Mouse (Mus musculus) heart, embryonic 15.5 days (tissue): ENCODE measurements at regions not wholly inside any gene's neighbourhood (a gene's known extent, or its start where the extent isn't known, plus 50 kb on each side); places are given as distances from the start of the nearest gene placed in this dataset.

ENCODE experiments used
- ATAC-seq: fragments of 200-750 bp; cut with Nextera tagmentation; replicated peaks from 2 replicates; pipeline ENCODE4 v1.8.0; 2017; ENCODE audit warnings: low read depth, moderate TSS enrichment; ENCODE audit not compliant: insufficient number of reproducible peaks, insufficient read depth, low FRiP score
- H3K27ac ChIP-seq: fragments of 300-500 bp; sonication (generic); 2 replicates; pipeline ENCODE4 v1.5.1; 2015; ENCODE audit warnings: mild to moderate bottlenecking, inconsistent platforms
- H3K27me3 ChIP-seq: fragments of 300-500 bp; sonication (generic); 2 replicates; pipeline ENCODE4 v1.6.1; 2015; ENCODE audit warnings: inconsistent platforms
- H3K36me3 ChIP-seq: fragments of 300-500 bp; sonication (generic); 2 replicates; pipeline ENCODE4 v1.6.1; 2015; ENCODE audit warnings: mild to moderate bottlenecking, inconsistent platforms
- H3K4me1 ChIP-seq: fragments of 300-500 bp; sonication (generic); replicated peaks from 2 replicates; pipeline ENCODE4 v1.6.1; 2015; ENCODE audit warnings: inconsistent platforms
- H3K4me2 ChIP-seq: fragments of 300-500 bp; sonication (generic); 2 replicates; pipeline ENCODE4 v1.6.1; 2015; ENCODE audit warnings: inconsistent platforms, mild to moderate bottlenecking, moderate library complexity
- H3K4me3 ChIP-seq: fragments of 300-500 bp; sonication (generic); 2 replicates; pipeline ENCODE4 v1.5.1; 2015; ENCODE audit warnings: mild to moderate bottlenecking, inconsistent platforms
- H3K9ac ChIP-seq: fragments of 300-500 bp; sonication (generic); 2 replicates; pipeline ENCODE4 v1.6.1; 2015; ENCODE audit warnings: mild to moderate bottlenecking, inconsistent platforms
- H3K9me3 ChIP-seq: fragments of 300-500 bp; sonication (generic); replicated peaks from 2 replicates; pipeline ENCODE4 v1.6.1; 2016; ENCODE audit warnings: inconsistent platforms
- WGBS: fragments of 180-500 bp; shearing (Covaris S2); methylation state at CpG from one replicate; pipeline ENCODE4 v1.1.7; 2015; ENCODE audit warnings: mixed read lengths; 5-methylcytosine and 5-hydroxymethylcytosine counted together

DNA sequence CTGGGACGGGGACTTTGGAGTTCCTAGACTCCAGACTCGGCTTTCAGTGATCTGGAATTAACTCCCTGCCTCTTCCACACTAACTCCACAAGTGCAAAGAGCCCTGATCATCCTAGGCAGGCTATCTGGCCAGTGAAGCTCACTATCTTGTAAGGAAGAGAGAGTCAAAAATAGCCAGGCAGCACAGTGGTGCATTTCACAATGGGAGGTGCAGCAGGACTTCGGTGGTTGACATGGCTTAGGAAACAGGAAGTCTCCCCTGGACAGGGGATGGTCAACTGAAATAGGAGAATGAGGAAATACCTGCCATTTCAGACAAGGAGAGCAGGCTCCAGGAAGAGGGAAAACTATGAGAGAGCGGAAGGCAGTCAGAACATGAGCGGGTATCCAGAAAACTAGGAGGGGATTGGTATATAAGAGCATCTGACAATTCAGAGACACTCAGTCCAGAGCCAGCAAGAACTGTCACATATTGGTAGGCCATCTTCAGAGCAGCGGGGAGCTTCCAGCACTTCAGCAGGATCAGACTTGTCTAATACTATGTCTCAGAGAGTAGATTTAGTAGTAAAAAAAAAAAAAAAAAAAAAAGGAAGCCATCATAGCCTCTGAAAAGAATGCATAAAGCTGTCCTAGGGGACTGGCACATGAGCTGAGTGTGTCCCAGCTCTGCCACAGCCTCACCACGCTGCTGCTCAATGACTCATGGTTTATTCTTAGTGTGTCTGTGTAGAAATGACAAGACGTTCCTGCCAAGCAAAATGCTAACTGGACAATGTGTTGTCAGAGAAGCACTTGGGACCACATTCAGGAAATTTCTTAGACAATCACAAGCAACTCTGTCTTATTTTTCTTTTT, 184.5 kb upstream of the Cpeb2 start:
- Histone ChIP-seq H3K4me2 (no peak overlapping the region), H3K4me3 (no peak overlapping the region), H3K27ac (peak overlapping the region; percentile 75), H3K9ac (no peak overlapping the region), H3K36me3 (no peaks in the 10 kb centered on the region), H3K9me3 (no peaks in the 10 kb centered on the region), H3K4me1 (peaks cover 18% of the 10 kb centered on the region), H3K27me3 (no peaks in the 10 kb centered on the region)
- 37% methylated on average over 8 of the region's 8 CpGs for WGBS
- peak; percentile 85; the same call in 1 of the 2 replicates for ATAC-seq

- ATAC-seq, result no peak
- Histone ChIP-seq H3K4me3 (no peak overlapping the region), H3K36me3 (no peaks in the 10 kb centered on the region), H3K27me3 (no peaks in the 10 kb centered on the region), H3K27ac (peak overlapping the region; percentile 75), H3K4me2 (no peak overlapping the region), H3K9ac (no peak overlapping the region), H3K9me3 (no peaks in the 10 kb centered on the region), H3K4me1 (peaks cover 18% of the 10 kb centered on the region)
- 92% methylated on average over 4 of the region's 4 CpGs for WGBS
These were observed 183.3 kb upstream of the Cpeb2 start for GRCm38 (mm10) chr5:43049381-43050301.

DNA sequence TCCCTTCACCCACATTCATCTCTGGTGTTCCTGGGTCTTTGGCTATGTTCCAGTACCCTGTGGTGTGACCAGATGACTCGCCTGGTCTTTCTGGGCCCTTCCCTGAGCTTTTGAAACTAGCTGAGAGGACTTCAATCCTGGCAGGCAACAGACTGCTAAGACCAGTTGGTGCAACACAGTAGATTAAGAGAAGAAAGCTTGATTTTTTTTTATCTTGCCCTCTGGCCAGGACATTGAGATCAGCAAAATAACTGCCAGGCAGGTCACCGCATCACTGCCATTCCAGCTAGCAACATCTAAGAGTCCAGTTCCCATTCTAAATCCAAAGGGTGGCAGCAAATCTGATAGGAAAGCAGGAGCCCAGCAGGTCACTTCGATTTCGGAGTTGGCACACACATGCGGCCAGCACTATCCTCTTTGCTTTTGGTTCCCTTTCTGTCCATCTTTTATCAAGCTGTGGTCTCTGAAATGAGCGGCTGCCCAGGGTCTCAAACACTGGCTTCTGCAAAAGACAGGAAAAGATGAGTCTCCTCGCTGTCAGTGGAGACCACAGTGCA, 181.9 kb upstream of the Cpeb2 start:
- no peak overlapping the region for H3K4me3 ChIP-seq
- H3K4me1 ChIP-seq, result peaks cover 18% of the 10 kb centered on the region
- H3K36me3 ChIP-seq, result no peaks in the 10 kb centered on the region
- ATAC-seq, result no peak
- WGBS, result 78% methylated on average over 7 of the region's 7 CpGs
- H3K4me2 ChIP-seq, result no peak overlapping the region
- H3K9ac ChIP-seq, result no peak overlapping the region
- no peaks in the 10 kb centered on the region for H3K27me3 ChIP-seq
- no peak overlapping the region for H3K27ac ChIP-seq
- no peaks in the 10 kb centered on the region for H3K9me3 ChIP-seq

- no peak for ATAC-seq
- Histone ChIP-seq H3K9ac (no peak overlapping the region), H3K27me3 (no peaks in the 10 kb centered on the region), H3K27ac (no peak overlapping the region), H3K9me3 (no peaks in the 10 kb centered on the region), H3K4me3 (no peak overlapping the region), H3K4me1 (peaks cover 16% of the 10 kb centered on the region), H3K36me3 (no peaks in the 10 kb centered on the region), H3K4me2 (no peak overlapping the region)
- 39% methylated on average over 1 of the region's 1 CpGs for WGBS
These were observed 180.3 kb upstream of the Cpeb2 start for GRCm38 (mm10) chr5:43052668-43053067.

DNA sequence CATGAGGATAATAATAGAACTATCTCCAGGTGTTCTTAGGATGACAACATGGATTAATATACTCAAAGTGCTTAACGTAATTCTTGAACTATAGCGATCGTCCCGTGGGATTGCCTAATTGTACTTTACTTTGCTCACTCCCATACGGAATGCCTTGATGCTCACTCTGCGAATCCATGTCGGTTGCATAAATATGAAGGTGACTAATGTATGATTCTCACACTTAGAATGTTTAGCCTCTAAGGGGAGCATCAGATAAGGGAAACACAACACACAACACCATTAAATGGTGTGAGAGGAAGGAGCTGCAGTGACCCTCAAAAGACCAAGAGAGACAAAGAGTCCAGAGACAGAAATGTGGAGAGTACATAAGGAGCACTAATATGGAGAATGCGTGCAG, 178.4 kb upstream of the Cpeb2 start:
- no peak overlapping the region for H3K27ac ChIP-seq
- H3K4me2 ChIP-seq, result no peak overlapping the region
- H3K36me3 ChIP-seq, result no peaks in the 10 kb centered on the region
- no peaks in the 10 kb centered on the region for H3K27me3 ChIP-seq
- 0 out of 2 replicates have a peak, but pooled peaks cover 4% of the 10 kb centered on the region for H3K4me1 ChIP-seq
- ATAC-seq, result no peak
- H3K9ac ChIP-seq, result no peak overlapping the region
- H3K4me3 ChIP-seq, result no peak overlapping the region
- 93% methylated on average over 8 of the region's 8 CpGs for WGBS
- H3K9me3 ChIP-seq, result no peaks in the 10 kb centered on the region

DNA sequence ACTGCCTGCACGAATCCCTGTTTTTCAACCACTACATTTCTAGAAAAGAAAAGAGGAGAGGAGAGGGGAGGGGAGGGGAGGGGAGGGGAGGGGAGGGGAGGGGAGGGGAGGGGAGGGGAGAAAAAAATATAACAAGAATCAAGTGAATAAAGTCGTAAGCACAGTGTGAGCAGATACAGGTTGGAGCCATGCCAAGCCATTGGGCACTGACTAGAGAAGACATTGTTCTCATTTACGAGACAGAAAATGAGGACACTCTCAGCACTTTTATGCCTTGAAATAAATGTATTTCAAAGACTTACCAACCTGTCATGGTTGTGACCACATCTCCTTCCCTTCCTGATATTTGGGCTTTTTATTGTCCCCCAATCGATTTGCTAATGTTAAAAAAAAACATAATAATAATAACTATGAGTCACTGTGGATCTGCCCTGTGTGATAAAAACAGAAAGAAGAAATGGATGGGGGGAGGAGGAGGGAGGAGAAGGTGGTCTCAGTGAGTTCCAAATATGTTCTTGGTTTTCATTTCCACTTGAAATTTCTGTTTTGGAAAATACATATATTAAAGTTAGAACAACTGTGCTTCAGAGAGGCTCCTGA, 177.8 kb upstream of the Cpeb2 start:
- WGBS, result 43% methylated on average over 4 of the region's 4 CpGs
- Histone ChIP-seq H3K27ac (no peak overlapping the region), H3K27me3 (no peaks in the 10 kb centered on the region), H3K4me1 (0 out of 2 replicates have a peak, but pooled peaks cover 4% of the 10 kb centered on the region), H3K36me3 (no peaks in the 10 kb centered on the region), H3K4me3 (no peak overlapping the region), H3K9ac (no peak overlapping the region), H3K4me2 (no peak overlapping the region), H3K9me3 (no peaks in the 10 kb centered on the region)
- ATAC-seq, result no peak

GRCm38 (mm10) chr5:43056486-43056885, 176.5 kb upstream of the Cpeb2 start:
- Histone ChIP-seq H3K4me3 (no peak overlapping the region), H3K36me3 (no peaks in the 10 kb centered on the region), H3K4me1 (no peaks in the 10 kb centered on the region), H3K9ac (no peak overlapping the region), H3K4me2 (no peak overlapping the region), H3K27ac (no peak overlapping the region), H3K27me3 (no peaks in the 10 kb centered on the region), H3K9me3 (no peaks in the 10 kb centered on the region)
- ATAC-seq, result no peak
- 72% methylated on average over 2 of the region's 2 CpGs for WGBS

- Histone ChIP-seq H3K4me1 (0 out of 2 replicates have a peak, but pooled peaks cover 2% of the 10 kb centered on the region), H3K27me3 (no peaks in the 10 kb centered on the region), H3K27ac (no peak overlapping the region), H3K36me3 (no peaks in the 10 kb centered on the region), H3K4me3 (no peak overlapping the region), H3K9me3 (no peaks in the 10 kb centered on the region), H3K4me2 (no peak overlapping the region), H3K9ac (no peak overlapping the region)
- no peak for ATAC-seq
- WGBS, result 75% methylated on average over 2 of the region's 2 CpGs
These were observed 171.7 kb upstream of the Cpeb2 start for GRCm38 (mm10) chr5:43061243-43061642.

DNA sequence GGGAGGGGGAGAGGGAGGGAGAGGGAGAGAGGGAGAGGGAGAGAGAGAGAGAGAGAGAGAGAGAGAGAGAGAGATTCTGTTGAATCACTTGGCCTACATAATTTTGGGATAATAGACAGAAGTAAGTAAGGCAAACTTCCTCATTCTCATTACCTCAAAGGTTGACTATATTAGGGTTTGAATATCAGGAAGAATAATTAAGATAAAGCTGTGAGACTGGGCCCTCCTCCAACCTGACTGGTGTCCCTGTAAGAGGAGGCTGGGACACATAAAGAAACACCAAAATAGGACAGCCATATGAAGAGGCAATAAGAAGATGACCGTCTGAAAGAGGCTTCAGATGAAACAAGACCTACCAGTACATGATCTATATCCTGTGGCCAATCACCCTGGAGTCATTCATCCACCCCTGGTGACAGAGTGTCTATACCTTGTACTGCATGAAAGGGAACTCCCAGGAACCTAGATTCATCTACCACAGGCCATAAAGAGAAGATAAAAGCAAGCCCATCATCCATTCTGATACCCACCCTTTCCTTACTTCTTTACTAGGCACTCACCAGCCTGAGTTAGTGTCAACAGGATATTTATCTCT, 171.1 kb upstream of the Cpeb2 start:
- Histone ChIP-seq H3K4me2 (no peak overlapping the region), H3K9ac (no peak overlapping the region), H3K27me3 (no peaks in the 10 kb centered on the region), H3K4me1 (0 out of 2 replicates have a peak, but pooled peaks cover 2% of the 10 kb centered on the region), H3K9me3 (no peaks in the 10 kb centered on the region), H3K36me3 (no peaks in the 10 kb centered on the region), H3K4me3 (no peak overlapping the region), H3K27ac (no peak overlapping the region)
- ATAC-seq, result no peak
- 55% methylated on average over 1 of the region's 1 CpGs for WGBS

DNA sequence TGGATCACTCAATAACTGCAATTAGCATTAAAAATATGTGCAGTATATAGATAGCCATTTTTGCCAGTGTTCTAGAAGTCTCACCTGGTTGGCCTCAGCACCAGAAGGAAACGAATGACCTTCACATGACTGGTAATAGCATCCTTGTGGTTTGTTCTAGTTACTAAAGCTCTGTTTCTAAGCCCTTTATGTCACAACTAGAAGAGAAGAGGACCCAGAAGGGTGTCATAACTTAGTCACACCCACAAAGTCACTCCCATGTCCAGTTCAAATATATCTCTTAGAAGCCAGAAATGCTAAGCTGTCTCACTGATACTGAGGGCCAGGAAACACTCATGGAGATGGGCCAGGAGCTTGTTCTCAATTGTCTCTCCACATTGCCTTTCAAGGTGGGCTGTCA, 170.5 kb upstream of the Cpeb2 start:
- 88% methylated on average over 1 of the region's 1 CpGs for WGBS
- H3K27me3 ChIP-seq, result no peaks in the 10 kb centered on the region
- ATAC-seq, result no peak
- H3K36me3 ChIP-seq, result no peaks in the 10 kb centered on the region
- no peak overlapping the region for H3K9ac ChIP-seq
- no peak overlapping the region for H3K4me3 ChIP-seq
- H3K27ac ChIP-seq, result no peak overlapping the region
- no peak overlapping the region for H3K4me2 ChIP-seq
- no peaks in the 10 kb centered on the region for H3K9me3 ChIP-seq
- H3K4me1 ChIP-seq, result 0 out of 2 replicates have a peak, but pooled peaks cover 2% of the 10 kb centered on the region
